Mouse (Mus musculus): Measurements from ENCODE around the gene Vapb. TPM values are rescaled to one million over a fixed set of nuclear protein-coding genes. Genes with fewer than 3 reads are reported as not detected.

Vapb gene
- total RNA-seq, 2 experiments from 2014 or later: 8.1 to 62.1 TPM

- ATAC-seq (replicated peaks; ENCODE audit: poor library complexity): no peak
Measured at GRCm38 (mm10) chr2:173789945-173790804, 52.9 kb downstream of the Vapb start.

GRCm38 (mm10) chr2:173791904-173792757 is 54.8 kb downstream of the Vapb start:
- ATAC-seq (replicated peaks; ENCODE audit: poor library complexity): no peak

GRCm38 (mm10) chr2:173794018-173794417 is 56.7 kb downstream of the Vapb start:
- ATAC-seq (replicated peaks; ENCODE audit: poor library complexity): no peak

DNA sequence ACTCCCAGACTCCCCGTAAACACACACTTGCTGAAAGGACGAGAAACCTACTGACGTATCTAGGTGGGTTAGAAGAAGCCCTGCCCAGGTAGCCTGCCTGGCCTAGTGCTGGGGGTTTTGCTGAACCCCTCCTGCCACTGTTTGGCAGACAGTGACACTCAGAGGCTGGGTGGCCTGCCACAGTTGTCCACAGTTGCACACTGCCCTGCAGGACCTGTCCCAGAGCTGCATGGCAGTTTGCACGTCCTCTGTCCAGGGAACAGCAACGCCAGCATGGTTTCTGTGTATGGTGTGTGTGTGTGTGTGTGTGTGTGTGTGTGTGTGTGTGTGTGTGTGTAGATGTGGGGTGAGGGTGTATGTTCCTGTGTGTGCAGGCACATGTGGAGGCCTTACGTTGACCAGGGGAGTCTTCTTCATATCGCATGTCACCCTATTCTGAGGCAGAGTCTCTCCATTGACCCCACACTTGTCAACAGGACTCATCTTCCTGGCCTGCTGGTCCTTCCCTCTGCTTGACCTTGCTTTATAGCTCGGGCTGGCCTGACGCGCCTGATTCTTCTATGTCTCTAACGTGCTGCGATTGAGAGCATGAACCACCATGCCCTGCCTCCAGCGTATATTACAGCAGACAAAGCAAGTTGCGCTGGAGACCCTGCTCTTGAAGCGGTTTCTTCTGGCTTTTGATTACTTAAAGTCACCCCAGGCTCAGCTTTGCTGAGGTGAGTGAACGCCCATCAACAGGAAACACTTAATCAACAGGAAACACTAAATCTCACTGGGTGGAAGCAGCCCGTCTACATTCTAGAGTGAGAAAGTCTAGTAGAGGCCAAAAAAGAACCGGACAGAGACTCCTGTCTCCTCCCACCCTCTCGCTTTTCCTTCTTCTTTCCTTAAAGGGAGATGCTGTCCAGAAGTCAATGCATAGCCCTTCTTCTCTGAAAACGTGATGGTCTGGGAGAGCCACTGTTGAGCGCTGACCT is 57.5 kb downstream of the Vapb start:
- no peak; the same call in 1 of the 2 replicates for ATAC-seq (replicated peaks; ENCODE audit: poor library complexity)

DNA sequence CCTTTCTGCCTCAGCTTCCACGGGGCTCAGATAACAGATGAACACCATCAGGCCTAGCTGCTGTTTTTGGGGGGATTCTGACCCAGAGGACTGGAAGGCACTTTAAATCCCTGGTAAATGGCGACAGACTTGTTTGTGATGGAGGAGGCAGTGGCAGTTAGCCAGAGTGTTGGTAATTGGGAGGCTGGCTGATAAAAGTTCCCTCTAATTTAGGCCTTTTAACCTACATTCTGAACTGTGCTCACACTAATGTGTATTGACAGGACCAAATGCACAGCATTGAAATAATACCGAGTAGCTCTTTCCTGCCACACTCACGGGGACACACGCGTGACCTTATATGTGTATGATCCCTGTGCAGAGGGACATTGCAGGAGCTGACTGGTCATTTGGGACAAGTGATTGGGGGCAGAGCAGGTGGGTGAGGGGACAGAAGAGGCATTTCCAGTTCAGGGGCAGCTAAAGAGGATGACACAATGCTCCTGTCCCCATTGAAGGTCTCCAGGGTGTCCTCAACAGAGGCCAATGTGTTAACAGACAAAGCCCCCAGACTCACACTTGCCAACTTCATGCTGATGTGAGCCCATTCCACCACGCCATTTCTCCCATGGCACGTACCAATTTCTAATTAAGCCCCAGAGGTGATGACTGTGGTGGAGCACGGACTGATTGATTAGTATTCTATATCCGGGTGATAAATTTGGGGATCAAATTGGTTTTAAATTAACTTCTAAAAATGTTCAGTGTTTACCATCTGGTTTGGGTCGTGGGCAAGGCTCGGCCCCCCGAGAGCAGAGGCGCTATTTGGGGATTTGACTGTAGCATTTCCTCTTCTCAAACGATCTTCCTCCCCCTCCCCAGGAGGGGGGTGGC is 58.7 kb downstream of the Vapb start:
- no peak for ATAC-seq (replicated peaks; ENCODE audit: poor library complexity)

DNA sequence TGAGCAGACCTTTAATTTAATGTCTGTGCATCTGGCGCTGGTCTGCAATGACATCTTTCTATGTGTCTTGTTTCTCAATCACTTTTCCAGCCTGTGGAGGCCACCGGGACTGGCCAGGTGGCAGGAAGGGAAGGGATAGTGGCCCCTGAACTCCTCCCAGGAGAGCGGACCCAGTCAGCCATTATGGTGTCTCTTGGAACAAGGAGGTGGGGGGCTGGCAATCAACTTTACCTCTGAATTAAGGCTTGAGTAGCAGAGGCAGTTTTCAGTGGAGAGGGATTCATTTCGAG is 59.3 kb downstream of the Vapb start:
- ATAC-seq (replicated peaks; ENCODE audit: poor library complexity): no peak

DNA sequence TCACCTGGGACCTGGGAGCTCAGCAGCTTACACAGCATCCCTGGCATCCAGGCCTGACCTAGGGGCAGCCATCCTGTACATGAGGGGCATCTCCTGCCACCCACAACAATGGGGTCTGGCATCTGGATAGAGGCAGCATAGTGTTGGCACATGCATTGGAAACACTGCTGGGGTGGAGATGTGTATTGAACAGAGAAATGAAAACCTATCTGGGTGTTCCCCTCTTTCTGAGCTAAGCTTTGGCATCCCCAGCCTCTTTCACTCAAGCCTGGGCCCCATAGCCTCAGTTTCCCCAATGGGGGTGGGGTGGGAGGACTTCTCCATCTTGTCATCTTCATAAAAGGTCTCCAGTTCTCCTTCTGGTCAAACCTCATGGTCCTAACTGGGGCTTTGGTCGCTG is 62.2 kb downstream of the Vapb start:
- ATAC-seq (replicated peaks; ENCODE audit: poor library complexity): no peak

GRCm38 (mm10) chr2:173800566-173800965 is 63.3 kb downstream of the Vapb start:
- ATAC-seq (replicated peaks; ENCODE audit: poor library complexity): no peak

GRCm38 (mm10) chr2:173801405-173801876 is 64.1 kb downstream of the Vapb start:
- ATAC-seq (replicated peaks; ENCODE audit: poor library complexity): no peak

GRCm38 (mm10) chr2:173802176-173802575 is 64.9 kb downstream of the Vapb start:
- ATAC-seq (replicated peaks; ENCODE audit: poor library complexity): no peak

- ATAC-seq (replicated peaks; ENCODE audit: poor library complexity): no peak
Measured at GRCm38 (mm10) chr2:173802956-173803355, 65.6 kb downstream of the Vapb start.

GRCm38 (mm10) chr2:173803827-173804226 is 66.5 kb downstream of the Vapb start:
- no peak for ATAC-seq (replicated peaks; ENCODE audit: poor library complexity)

DNA sequence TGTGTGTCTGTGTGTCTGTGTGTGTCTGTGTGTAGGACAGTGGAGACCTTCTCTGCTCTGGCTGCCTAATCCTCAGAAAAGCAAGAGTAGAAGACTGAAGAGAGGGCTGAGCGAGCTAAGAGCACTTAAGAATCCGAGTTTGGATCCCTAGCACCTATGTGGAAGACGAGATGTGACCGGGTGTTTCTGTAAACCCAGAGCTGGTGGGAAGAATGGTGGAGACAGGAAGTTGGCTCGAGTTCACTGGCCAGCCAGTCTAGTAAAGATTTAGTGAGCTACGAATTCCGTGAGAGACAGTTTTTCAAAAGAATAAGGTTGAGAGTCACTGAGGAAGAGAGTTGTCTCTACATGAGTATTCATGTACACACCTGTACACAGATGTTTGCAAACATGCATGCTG is 69.3 kb downstream of the Vapb start:
- no peak for ATAC-seq (replicated peaks; ENCODE audit: poor library complexity)

GRCm38 (mm10) chr2:173808942-173809341 is 71.6 kb downstream of the Vapb start:
- ATAC-seq (replicated peaks; ENCODE audit: poor library complexity): no peak

- ATAC-seq (replicated peaks; ENCODE audit: poor library complexity): no peak
Measured at GRCm38 (mm10) chr2:173810036-173810850, 72.9 kb downstream of the Vapb start.

- ATAC-seq (replicated peaks; ENCODE audit: poor library complexity): no peak
Measured at GRCm38 (mm10) chr2:173810851-173811130, 73.5 kb downstream of the Vapb start.

DNA sequence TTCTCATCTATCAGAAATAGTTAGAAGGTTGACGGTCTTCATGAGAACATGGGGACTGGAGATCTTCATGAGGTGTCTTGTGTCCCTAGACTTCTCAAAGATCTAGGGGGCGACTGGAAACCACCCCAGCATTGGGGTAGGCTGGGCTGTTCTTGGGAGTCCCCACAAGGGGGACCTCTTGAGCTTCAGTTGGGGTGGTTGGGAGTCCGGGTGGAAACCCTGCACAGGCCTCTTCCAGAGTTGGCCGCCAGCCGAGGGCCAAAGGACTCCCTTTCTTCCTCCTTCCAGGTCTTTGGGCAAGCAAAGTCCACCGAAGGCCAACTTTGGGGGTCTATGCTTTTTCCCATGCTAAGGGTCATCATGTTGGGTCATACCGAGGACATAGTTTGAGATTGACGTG is 74.5 kb downstream of the Vapb start:
- ATAC-seq (replicated peaks; ENCODE audit: poor library complexity): peak; percentile 68

DNA sequence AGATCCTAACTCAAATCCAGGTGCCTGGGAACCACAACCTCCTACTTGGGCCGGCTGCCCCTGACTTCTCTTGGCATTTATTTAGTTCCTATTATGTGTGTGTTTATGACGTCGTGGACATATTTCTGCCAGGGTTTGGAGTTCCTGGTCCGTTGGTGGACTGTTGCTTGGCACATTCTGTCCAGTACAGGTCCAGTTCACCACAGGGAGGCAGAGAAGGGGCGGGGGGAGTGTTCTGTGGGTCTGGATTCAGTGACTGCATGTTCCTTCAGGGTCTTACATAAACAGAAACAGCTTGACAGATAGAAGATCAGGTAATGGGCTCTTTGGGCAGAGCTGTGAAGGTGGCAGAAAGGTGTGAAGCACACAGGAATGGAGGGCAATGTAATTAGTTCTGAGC is 75.8 kb downstream of the Vapb start:
- no peak for ATAC-seq (replicated peaks; ENCODE audit: poor library complexity)

- ATAC-seq (replicated peaks; ENCODE audit: poor library complexity): no peak
Measured at GRCm38 (mm10) chr2:173826287-173826686, 89.0 kb downstream of the Vapb start.

Measured in megakaryocyte progenitor cell, adult 5-6 weeks (primary cell).